Mouse (Mus musculus) liver, embryonic 18 days (tissue): ENCODE results near the gene Grin2d. TPM values are rescaled to one million over a fixed set of nuclear protein-coding genes. Genes with fewer than 3 reads are reported as not detected.

Experiments used
- polyA plus RNA-seq: library from polyadenylated mRNA; depleted of rRNA; stranded (reverse); fragments of >200 nt; gene quantifications from 2 replicates; pipeline ENCODE4 v1.2.3, GENCODE M21; 2012; rRNA removed

The Grin2d gene
- polyA plus RNA-seq = 0.10 and 0.12 TPM in 2 replicates

GRCm38 (mm10) chr7:45878278-45878677 is at the start of gene Grin2d:
Gene Grin2d (minus strand): TSS chr7:45878378.

GRCm38 (mm10) chr7:45923762-45924428 is 45.7 kb upstream of the Grin2d start, which contains the start of gene Ccdc114:
Gene Ccdc114 (plus strand): TSS chr7:45924072.

GRCm38 (mm10) chr7:45921242-45921621 is 43.1 kb upstream of the Grin2d start, which contains the start of gene Emp3:
Gene Emp3 (minus strand): TSS chr7:45921404.

GRCm38 (mm10) chr7:45896517-45897257 is 18.5 kb upstream of the Grin2d start, which contains the start of the genes Syngr4 and Tmem143:
Gene Syngr4 (minus strand): TSS chr7:45896714.
Gene Tmem143 (plus strand): TSS chr7:45896941.

GRCm38 (mm10) chr7:45872624-45873023 is 5.6 kb downstream of the Grin2d start, which contains the start of gene Kdelr1:
Gene Kdelr1 (plus strand): TSS chr7:45872772.

GRCm38 (mm10) chr7:45830427-45831127 is 47.6 kb downstream of the Grin2d start, which contains the start of gene Grwd1:
Gene Grwd1 (minus strand): TSS chr7:45830944.

GRCm38 (mm10) chr7:45824598-45824997 is 53.6 kb downstream of the Grin2d start, which contains the start of gene Kcnj14:
Gene Kcnj14 (minus strand): TSS chr7:45824782.

GRCm38 (mm10) chr7:45813787-45814779 is 64.1 kb downstream of the Grin2d start, which contains the start of gene Cyth2:
Gene Cyth2 (minus strand): TSS chr7:45814581.

GRCm38 (mm10) chr7:45784524-45785372 is 93.4 kb downstream of the Grin2d start, which contains the start of gene Sult2b1:
Gene Sult2b1 (minus strand): TSS chr7:45784669.

GRCm38 (mm10) chr7:45783511-45784091 is 94.6 kb downstream of the Grin2d start, which contains the start of gene Lmtk3:
Gene Lmtk3 (plus strand): TSS chr7:45783738.

Other genes starting within 250 kb of the Grin2d start
- gene Mamstr, start 238.4 kb downstream of the Grin2d start, polyA plus RNA-seq = 0.50 TPM in 2 replicates
- gene Fut2, start 212.0 kb downstream of the Grin2d start, polyA plus RNA-seq = 0.04 and 0.05 TPM in 2 replicates
- 0.01 and 0.04 TPM in 2 replicates for gene Ntn5, start 194.4 kb downstream of the Grin2d start, polyA plus RNA-seq
- 0.01 and 0.02 TPM in 2 replicates for gene Sec1, start 184.0 kb downstream of the Grin2d start, polyA plus RNA-seq
- 0.48 and 0.74 TPM in 2 replicates for gene Car11, start 178.5 kb downstream of the Grin2d start, polyA plus RNA-seq
- gene Dbp, start 173.3 kb downstream of the Grin2d start, polyA plus RNA-seq = 0.84 and 0.87 TPM in 2 replicates
- gene Rpl18, start 162.9 kb downstream of the Grin2d start, polyA plus RNA-seq = 485 and 498 TPM in 2 replicates
- gene Sphk2, start 160.4 kb downstream of the Grin2d start, polyA plus RNA-seq = 9.6 and 10.4 TPM in 2 replicates
- 0.14 and 0.16 TPM in 2 replicates for gene Fam83e, start 157.2 kb downstream of the Grin2d start, polyA plus RNA-seq
- not detected in 2 replicates for gene Spaca4, start 152.6 kb downstream of the Grin2d start, polyA plus RNA-seq
- 0.06 and 0.10 TPM in 2 replicates for gene Lmtk3, start 94.6 kb downstream of the Grin2d start, polyA plus RNA-seq
- gene Sult2b1, start 93.7 kb downstream of the Grin2d start, polyA plus RNA-seq = 0.13 and 0.35 TPM in 2 replicates
- 15.6 and 16.9 TPM in 2 replicates for gene Cyth2, start 63.8 kb downstream of the Grin2d start, polyA plus RNA-seq
- 0.07 and 0.11 TPM in 2 replicates for gene Kcnj14, start 53.6 kb downstream of the Grin2d start, polyA plus RNA-seq
- gene Grwd1, start 47.4 kb downstream of the Grin2d start, polyA plus RNA-seq = 8.0 and 8.4 TPM in 2 replicates
- gene Kdelr1, start 5.6 kb downstream of the Grin2d start, polyA plus RNA-seq = 101 and 102 TPM in 2 replicates
- 0.16 and 0.32 TPM in 2 replicates for gene Syngr4, start 18.3 kb upstream of the Grin2d start, polyA plus RNA-seq
- 11.3 and 12.3 TPM in 2 replicates for gene Tmem143, start 18.6 kb upstream of the Grin2d start, polyA plus RNA-seq
- 32.1 and 34.4 TPM in 2 replicates for gene Emp3, start 43.0 kb upstream of the Grin2d start, polyA plus RNA-seq
- 1.1 and 1.6 TPM in 2 replicates for gene Ccdc114, start 45.7 kb upstream of the Grin2d start, polyA plus RNA-seq
- gene Abcc6, start 151.9 kb upstream of the Grin2d start, polyA plus RNA-seq = 27.5 and 31.7 TPM in 2 replicates
- 13.0 and 17.8 TPM in 2 replicates for gene Nomo1, start 155.3 kb upstream of the Grin2d start, polyA plus RNA-seq
- gene Kcnj11, start 222.4 kb upstream of the Grin2d start, polyA plus RNA-seq = 0.01 TPM in 2 replicates